Mouse (Mus musculus) forebrain, embryonic 13.5 days (tissue): ENCODE results near the gene Syngr4. TPM values are rescaled to one million over a fixed set of nuclear protein-coding genes. Genes with fewer than 3 reads are reported as not detected.
"Not testable (repeated sequence)": the region's sequence is repeated elsewhere in the genome, so short reads cannot be mapped to it uniquely, and the experiment has no call there.

Source experiments
- ATAC-seq: fragments of 200-750 bp; cut with Nextera tagmentation; 2 replicates; pipeline ENCODE4 v1.8.0; 2017
- H3K27ac ChIP-seq: fragments of 300-500 bp; sonication (generic); 2 replicates; pipeline ENCODE4 v1.5.1; 2015; ENCODE audit warnings: inconsistent platforms, mild to moderate bottlenecking, moderate library complexity
- H3K27me3 ChIP-seq: fragments of 300-500 bp; sonication (generic); 2 replicates; pipeline ENCODE4 v1.6.1; 2015; ENCODE audit warnings: mild to moderate bottlenecking, inconsistent platforms
- H3K36me3 ChIP-seq: fragments of 300-500 bp; sonication (generic); 2 replicates; pipeline ENCODE4 v1.6.1; 2015; ENCODE audit warnings: mild to moderate bottlenecking, inconsistent platforms; ENCODE audit not compliant: poor library complexity, severe bottlenecking
- H3K4me1 ChIP-seq: fragments of 300-500 bp; sonication (generic); 2 replicates; pipeline ENCODE4 v1.6.1; 2015; ENCODE audit warnings: inconsistent platforms
- H3K4me2 ChIP-seq: fragments of 300-500 bp; sonication (generic); 2 replicates; pipeline ENCODE4 v1.6.1; 2015; ENCODE audit warnings: inconsistent platforms, mild to moderate bottlenecking, moderate library complexity
- H3K4me3 ChIP-seq: fragments of 300-500 bp; sonication (generic); 2 replicates; pipeline ENCODE4 v1.5.1; 2015; ENCODE audit warnings: mild to moderate bottlenecking, inconsistent platforms
- H3K9ac ChIP-seq: fragments of 300-500 bp; sonication (generic); 2 replicates; pipeline ENCODE4 v1.6.1; 2015; ENCODE audit warnings: mild to moderate bottlenecking, inconsistent platforms
- H3K9me3 ChIP-seq: fragments of 300-500 bp; sonication (generic); replicated peaks from 2 replicates; pipeline ENCODE4 v1.6.1; 2016; ENCODE audit warnings: inconsistent platforms
- WGBS: fragments of 180-500 bp; shearing (Covaris S2); methylation state at CpG from one replicate; pipeline ENCODE4 v1.1.7; 2015; 5-methylcytosine and 5-hydroxymethylcytosine counted together
- polyA plus RNA-seq: library from polyadenylated mRNA; unstranded; fragments of >200 nt; fragmentation: Nextera tagmentation; extraction: Ambion mirVana; gene quantifications from 2 replicates; pipeline ENCODE4 v1.2.1, GENCODE M21; 2015

Syngr4 gene
- polyA plus RNA-seq = 0.62 and 0.92 TPM in 2 replicates

- Histone ChIP-seq H3K9ac (peak within 1 kb of the TSS; percentile 60), H3K4me3 (peak within 1 kb of the TSS; percentile 51), H3K27me3 (no peaks in the 10 kb centered on the region), H3K4me2 (peak within 1 kb of the TSS; percentile 89), H3K27ac (peak within 1 kb of the TSS; percentile 37), H3K36me3 (no peaks in the 10 kb centered on the region), H3K9me3 (no peaks in the 10 kb centered on the region), H3K4me1 (peaks cover 12% of the 10 kb centered on the region)
- peak; percentile 90 for ATAC-seq
- 1% methylated on average over 40 of the region's 40 CpGs for WGBS
Observed at GRCm38 (mm10) chr7:45896517-45897257, at the start of gene Syngr4, which contains the start of gene Tmem143. Syngr4 (minus strand) TSS chr7:45896714. Tmem143 (plus strand) TSS chr7:45896941.

- not testable (repeated sequence) for H3K4me3 ChIP-seq, H3K27ac ChIP-seq, H3K27me3 ChIP-seq, H3K9ac ChIP-seq, H3K9me3 ChIP-seq, H3K36me3 ChIP-seq, H3K4me2 ChIP-seq, H3K4me1 ChIP-seq, ATAC-seq
- WGBS = 65% methylated on average over 1 of the region's 1 CpGs
Observed at GRCm38 (mm10) chr7:45943280-45943679, 46.8 kb upstream of the Syngr4 start.

GRCm38 (mm10) chr7:45941986-45942385, 45.5 kb upstream of the Syngr4 start:
- no peaks in the 10 kb centered on the region for H3K36me3 ChIP-seq
- H3K9me3 ChIP-seq = no peaks in the 10 kb centered on the region
- ATAC-seq = no peak
- H3K4me2 ChIP-seq = no peak overlapping the region
- WGBS = 87% methylated on average over 9 of the region's 9 CpGs
- H3K4me3 ChIP-seq = no peak overlapping the region
- H3K27ac ChIP-seq = no peak overlapping the region
- no peaks in the 10 kb centered on the region for H3K4me1 ChIP-seq
- no peak overlapping the region for H3K9ac ChIP-seq
- no peaks in the 10 kb centered on the region for H3K27me3 ChIP-seq

GRCm38 (mm10) chr7:45939836-45940235, 43.3 kb upstream of the Syngr4 start:
- 51% methylated on average over 2 of the region's 2 CpGs for WGBS
- Histone ChIP-seq H3K9me3 (no peaks in the 10 kb centered on the region), H3K27me3 (no peaks in the 10 kb centered on the region), H3K4me2 (no peak overlapping the region), H3K36me3 (no peaks in the 10 kb centered on the region), H3K4me1 (no peaks in the 10 kb centered on the region), H3K9ac (no peak overlapping the region), H3K4me3 (no peak overlapping the region), H3K27ac (no peak overlapping the region)
- ATAC-seq = no peak

GRCm38 (mm10) chr7:45935114-45935513, 38.6 kb upstream of the Syngr4 start:
- H3K4me3 ChIP-seq = no peak overlapping the region
- 24% methylated on average over 7 of the region's 7 CpGs for WGBS

GRCm38 (mm10) chr7:45933766-45934165, 37.3 kb upstream of the Syngr4 start:
- H3K4me3 ChIP-seq, H3K27me3 ChIP-seq, H3K36me3 ChIP-seq, H3K27ac ChIP-seq, ATAC-seq, H3K4me2 ChIP-seq, H3K4me1 ChIP-seq, H3K9ac ChIP-seq, H3K9me3 ChIP-seq: not testable (repeated sequence)
- WGBS = 88% methylated on average over 12 of the region's 12 CpGs

More at GRCm38 (mm10) chr7:45935114-45935513, 38.6 kb upstream of the Syngr4 start:
- Histone ChIP-seq H3K9me3 (no peaks in the 10 kb centered on the region), H3K4me1 (no peaks in the 10 kb centered on the region), H3K4me2 (no peak overlapping the region), H3K27me3 (no peaks in the 10 kb centered on the region), H3K36me3 (no peaks in the 10 kb centered on the region), H3K27ac (no peak overlapping the region), H3K9ac (no peak overlapping the region)
- ATAC-seq = peak; percentile 53; the same call in 1 of the 2 replicates

GRCm38 (mm10) chr7:45929688-45930087, 33.2 kb upstream of the Syngr4 start:
- H3K9ac ChIP-seq = no peak overlapping the region
- no peak overlapping the region for H3K27ac ChIP-seq
- no peak overlapping the region for H3K4me2 ChIP-seq
- H3K27me3 ChIP-seq = peaks cover 20% of the 10 kb centered on the region
- WGBS = 79% methylated on average over 1 of the region's 1 CpGs
- no peaks in the 10 kb centered on the region for H3K4me1 ChIP-seq
- ATAC-seq = no peak
- no peaks in the 10 kb centered on the region for H3K36me3 ChIP-seq
- H3K9me3 ChIP-seq = 0 out of 2 replicates have a peak, but pooled peaks cover 5% of the 10 kb centered on the region
- no peak overlapping the region for H3K4me3 ChIP-seq

- Histone ChIP-seq H3K4me2 (peak overlapping the region; percentile 27; the same call in 1 of the 2 replicates), H3K27me3 (peaks cover 20% of the 10 kb centered on the region), H3K4me1 (no peaks in the 10 kb centered on the region), H3K9ac (no peak overlapping the region), H3K27ac (no peak overlapping the region), H3K36me3 (no peaks in the 10 kb centered on the region), H3K4me3 (no peak overlapping the region; the same call in 1 of the 2 replicates), H3K9me3 (0 out of 2 replicates have a peak, but pooled peaks cover 5% of the 10 kb centered on the region)
- WGBS = 11% methylated on average over 22 of the region's 23 CpGs
- peak; percentile 30; the same call in 1 of the 2 replicates for ATAC-seq
Observed at GRCm38 (mm10) chr7:45928626-45929295, 32.2 kb upstream of the Syngr4 start.

- no peak for ATAC-seq
- Histone ChIP-seq H3K27ac (no peak overlapping the region), H3K27me3 (peaks cover 20% of the 10 kb centered on the region), H3K4me2 (peak overlapping the region; percentile 65), H3K36me3 (no peaks in the 10 kb centered on the region), H3K4me1 (peaks cover 10% of the 10 kb centered on the region), H3K9me3 (0 out of 2 replicates have a peak, but pooled peaks cover 5% of the 10 kb centered on the region), H3K9ac (no peak overlapping the region), H3K4me3 (no peak overlapping the region)
- WGBS = 18% methylated on average over 14 of the region's 14 CpGs
Observed at GRCm38 (mm10) chr7:45924429-45924816, 27.9 kb upstream of the Syngr4 start.

GRCm38 (mm10) chr7:45923762-45924428, 27.4 kb upstream of the Syngr4 start, which contains the start of gene Ccdc114:
Ccdc114 (plus strand) TSS chr7:45924072.
- Histone ChIP-seq H3K36me3 (no peaks in the 10 kb centered on the region), H3K27me3 (peaks cover 15% of the 10 kb centered on the region), H3K4me3 (peak within 1 kb of the TSS; percentile 44), H3K4me2 (peak within 1 kb of the TSS; percentile 65), H3K27ac (peak within 1 kb of the TSS; percentile 57), H3K9ac (peak within 1 kb of the TSS; percentile 44), H3K9me3 (0 out of 2 replicates have a peak, but pooled peaks cover 5% of the 10 kb centered on the region), H3K4me1 (peaks cover 10% of the 10 kb centered on the region)
- 10% methylated on average over 24 of the region's 24 CpGs for WGBS
- peak; percentile 7; the same call in 1 of the 2 replicates for ATAC-seq

GRCm38 (mm10) chr7:45922928-45923761, 26.6 kb upstream of the Syngr4 start:
- H3K27ac ChIP-seq = peak overlapping the region; percentile 57
- WGBS = 1% methylated on average over 37 of the region's 37 CpGs

More at GRCm38 (mm10) chr7:45922928-45923761, 26.6 kb upstream of the Syngr4 start:
- no peaks in the 10 kb centered on the region for H3K36me3 ChIP-seq
- peak overlapping the region; percentile 44 for H3K9ac ChIP-seq
- H3K27me3 ChIP-seq = peaks cover 13% of the 10 kb centered on the region
- H3K4me3 ChIP-seq = peak overlapping the region; percentile 44
- H3K4me1 ChIP-seq = peaks cover 10% of the 10 kb centered on the region
- 0 out of 2 replicates have a peak, but pooled peaks cover 5% of the 10 kb centered on the region for H3K9me3 ChIP-seq
- ATAC-seq = peak; percentile 93
- H3K4me2 ChIP-seq = peak overlapping the region; percentile 65
